Mouse (Mus musculus): ENCODE data around the gene Ptchd1.

Ptchd1 gene

GRCm38 (mm10) chrX:155623701-155624281, at the start of gene Ptchd1:
Ptchd1 (minus strand) TSS chrX:155623814.
- DNase-seq (ENCODE audit: low read depth, low spot score) = peak; percentile 71

- peak; percentile 81 for DNase-seq (ENCODE audit: low read depth, low spot score)
Observed at GRCm38 (mm10) chrX:155657971-155658370, 34.4 kb upstream of the Ptchd1 start.

- DNase-seq (ENCODE audit: low read depth, low spot score) = no peak
Observed at GRCm38 (mm10) chrX:155645975-155646374, 22.4 kb upstream of the Ptchd1 start.

GRCm38 (mm10) chrX:155643975-155644374, 20.4 kb upstream of the Ptchd1 start:
- peak; percentile 26 for DNase-seq (ENCODE audit: low read depth, low spot score)

- peak; percentile 62 for DNase-seq (ENCODE audit: low read depth, low spot score)
Observed at GRCm38 (mm10) chrX:155625671-155626196, 2.1 kb upstream of the Ptchd1 start.

GRCm38 (mm10) chrX:155624895-155625294, 1.3 kb upstream of the Ptchd1 start:
- no peak for DNase-seq (ENCODE audit: low read depth, low spot score)

GRCm38 (mm10) chrX:155624341-155624841, 777 bp upstream of the Ptchd1 start, which contains the start of gene Gm15155:
Gm15155 (plus strand) TSS chrX:155624741.
- peak; percentile 56 for DNase-seq (ENCODE audit: low read depth, low spot score)

GRCm38 (mm10) chrX:155622961-155623599, 534 bp downstream of the Ptchd1 start:
- peak; percentile 52 for DNase-seq (ENCODE audit: low read depth, low spot score)

- DNase-seq (ENCODE audit: low read depth, low spot score) = peak; percentile 45
Observed at GRCm38 (mm10) chrX:155622527-155622926, 1.1 kb downstream of the Ptchd1 start.

- DNase-seq (ENCODE audit: low read depth, low spot score) = peak; percentile 82
Observed at GRCm38 (mm10) chrX:155601196-155601595, 22.4 kb downstream of the Ptchd1 start.

- no peak for DNase-seq (ENCODE audit: low read depth, low spot score)
Observed at GRCm38 (mm10) chrX:155596390-155596789, 27.2 kb downstream of the Ptchd1 start.

GRCm38 (mm10) chrX:155594685-155595084, 28.9 kb downstream of the Ptchd1 start:
- DNase-seq (ENCODE audit: low read depth, low spot score) = no peak

GRCm38 (mm10) chrX:155592467-155592866, 31.1 kb downstream of the Ptchd1 start:
- DNase-seq (ENCODE audit: low read depth, low spot score) = peak; percentile 77

- DNase-seq (ENCODE audit: low read depth, low spot score) = peak; percentile 90
Observed at GRCm38 (mm10) chrX:155591490-155591889, 32.1 kb downstream of the Ptchd1 start.

- DNase-seq (ENCODE audit: low read depth, low spot score) = peak; percentile 29
Observed at GRCm38 (mm10) chrX:155584586-155584985, 39.0 kb downstream of the Ptchd1 start.

- no peak for DNase-seq (ENCODE audit: low read depth, low spot score)
Observed at GRCm38 (mm10) chrX:155579791-155580190, 43.8 kb downstream of the Ptchd1 start.

- DNase-seq (ENCODE audit: low read depth, low spot score) = no peak
Observed at GRCm38 (mm10) chrX:155572396-155572795, 51.2 kb downstream of the Ptchd1 start.

GRCm38 (mm10) chrX:155543780-155544179, 79.8 kb downstream of the Ptchd1 start:
- no peak for DNase-seq (ENCODE audit: low read depth, low spot score)

All from brain, adult 2 months (tissue).